Mouse (Mus musculus) heart, embryonic 14.5 days (tissue): ENCODE results near the gene Faap24. TPM values are rescaled to one million over a fixed set of nuclear protein-coding genes. Genes with fewer than 3 reads are reported as not detected.

Source experiments
- ATAC-seq: fragments of 200-750 bp; cut with Nextera tagmentation; 2 replicates; pipeline ENCODE4 v1.8.0; 2017; ENCODE audit warnings: low read depth, moderate TSS enrichment; ENCODE audit not compliant: insufficient number of reproducible peaks, insufficient read depth, low FRiP score
- H3K27ac ChIP-seq, 2 experiments: fragments of 200-500 bp in 1 of 2; fragments of 300-500 bp in 1 of 2; sonication (generic) in 1 of 2; replicated peaks in 1 of 2; 2 replicates each; pipeline ENCODE4 v1.5.1; 2012 to 2014; ENCODE audit warnings: low read depth in 2 of 2, low read length in 2 of 2, control low read depth in 1 of 2, mild to moderate bottlenecking in 1 of 2, mixed read lengths in 1 of 2; ENCODE audit not compliant: control insufficient read depth in 1 of 2, insufficient read depth in 1 of 2
- H3K27me3 ChIP-seq: fragments of 300-500 bp; sonication (generic); 2 replicates; pipeline ENCODE4 v1.6.1; 2014; ENCODE audit warnings: mild to moderate bottlenecking, low read length, control low read depth; ENCODE audit not compliant: control insufficient read depth, insufficient read depth
- H3K36me3 ChIP-seq: fragments of 300-500 bp; sonication (generic); 2 replicates; pipeline ENCODE4 v1.6.1; 2014; ENCODE audit warnings: mild to moderate bottlenecking, control low read depth, low read length, mixed read lengths; ENCODE audit not compliant: control insufficient read depth, insufficient read depth
- H3K4me1 ChIP-seq, 2 experiments: fragments of 200-500 bp in 1 of 2; fragments of 300-500 bp in 1 of 2; sonication (generic) in 1 of 2; 2 replicates each; pipeline ENCODE4 v1.6.1; 2012 to 2014; ENCODE audit warnings: low read length in 2 of 2, control low read depth in 1 of 2, mixed read lengths in 1 of 2; ENCODE audit not compliant: control insufficient read depth in 2 of 2, insufficient read depth in 2 of 2
- H3K4me2 ChIP-seq: fragments of 300-500 bp; sonication (generic); 2 replicates; pipeline ENCODE4 v1.6.1; 2014; ENCODE audit warnings: mild to moderate bottlenecking, low read length
- H3K4me3 ChIP-seq, 2 experiments: fragments of 200-500 bp in 1 of 2; fragments of 300-500 bp in 1 of 2; sonication (generic) in 1 of 2; 2 replicates each; pipeline ENCODE4 v1.5.1; 2012 to 2014; ENCODE audit warnings: low read length in 2 of 2, mild to moderate bottlenecking in 2 of 2, control low read depth in 1 of 2, low read depth in 1 of 2, moderate library complexity in 1 of 2; ENCODE audit not compliant: control insufficient read depth in 1 of 2, insufficient read depth in 1 of 2
- H3K9ac ChIP-seq: fragments of 300-500 bp; sonication (generic); 2 replicates; pipeline ENCODE4 v1.6.1; 2014; ENCODE audit warnings: mild to moderate bottlenecking, low read length
- H3K9me3 ChIP-seq: fragments of 300-500 bp; sonication (generic); 2 replicates; pipeline ENCODE4 v1.6.1; 2016; ENCODE audit warnings: low read length, control low read depth; ENCODE audit not compliant: control insufficient read depth
- WGBS: fragments of 180-500 bp; shearing (Covaris S2); extraction: QIAGEN DNeasy Blood & Tissue Kit; methylation state at CpG from one replicate; pipeline ENCODE4 v1.1.7; 2014; 5-methylcytosine and 5-hydroxymethylcytosine counted together
- polyA plus RNA-seq: library from polyadenylated mRNA; unstranded; fragments of >200 nt; fragmentation: Nextera tagmentation; extraction: Ambion mirVana; gene quantifications from 2 replicates; pipeline ENCODE4 v1.2.1, GENCODE M21; 2014

The Faap24 gene
- polyA plus RNA-seq, 1 experiment from 2014 or later = 10.1 TPM

DNA sequence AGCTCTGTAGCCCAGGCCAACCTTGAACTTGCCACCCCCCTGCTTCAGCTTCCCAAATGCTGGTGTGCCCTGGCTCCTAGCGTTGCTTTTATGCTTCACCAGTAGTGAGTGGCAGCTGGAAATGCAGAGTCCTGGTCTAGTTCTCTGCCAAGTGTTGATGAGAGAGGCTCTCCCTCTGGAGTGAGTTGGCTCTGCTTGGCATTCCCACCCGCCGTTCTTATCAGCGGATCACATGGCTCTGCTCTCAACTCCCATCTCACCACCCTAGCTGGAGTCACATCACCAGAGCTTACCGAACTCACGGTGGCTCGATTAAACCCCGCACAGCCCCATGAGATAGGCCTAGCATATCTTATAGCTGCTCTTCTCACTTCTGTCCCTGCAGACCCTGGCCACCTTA, 16.3 kb downstream of the Faap24 start:
- Histone ChIP-seq H3K4me3 (no peak overlapping the region), H3K4me2 (no peak overlapping the region), H3K36me3 (no peaks in the 10 kb centered on the region), H3K4me1 (peaks cover 13 to 16% of the 10 kb centered on the region in 2 experiments), H3K9me3 (no peaks in the 10 kb centered on the region), H3K9ac (no peak overlapping the region), H3K27ac (peak overlapping the region; percentile 34 to 62; a peak in 3 of 4 replicates), H3K27me3 (no peaks in the 10 kb centered on the region)
- 16% methylated on average over 8 of the region's 8 CpGs for WGBS
- peak; percentile 61 for ATAC-seq

DNA sequence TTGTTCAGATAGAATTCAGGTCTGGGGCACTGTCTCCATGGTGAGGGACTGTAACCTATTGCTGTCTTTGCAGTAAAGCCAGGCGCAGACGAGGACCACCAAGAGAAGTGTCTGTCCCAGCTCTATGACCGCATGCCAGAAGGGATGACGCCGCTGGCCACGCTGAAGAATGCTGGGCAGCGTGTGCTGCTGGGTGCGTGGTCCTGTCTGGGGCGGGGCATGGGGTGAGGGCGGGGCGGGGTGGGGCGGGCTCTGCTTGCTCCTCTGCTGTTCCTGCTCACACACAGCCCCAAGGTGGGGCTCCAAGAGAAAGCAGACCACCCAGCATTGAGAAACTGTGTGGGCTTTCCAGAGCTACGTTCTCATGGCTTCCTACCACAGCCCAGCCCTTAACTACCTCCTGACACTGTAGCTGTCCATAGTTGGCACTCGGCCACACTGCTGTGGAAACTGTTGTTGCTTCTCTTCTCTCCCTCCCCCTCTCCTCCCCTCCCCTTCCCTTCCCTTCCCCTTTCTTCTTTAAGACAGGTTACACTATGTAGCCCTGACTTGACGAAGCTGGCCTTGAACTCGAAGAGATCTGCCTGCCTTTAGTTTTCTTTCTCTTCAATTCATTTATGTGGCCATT, 17.0 kb downstream of the Faap24 start:
- Histone ChIP-seq H3K27ac (0 out of 4 replicates have a peak overlapping the region, but pooled peaks of 1 of the 2 experiments have one; percentile 34), H3K4me1 (peaks cover 13 to 16% of the 10 kb centered on the region in 2 experiments), H3K27me3 (no peaks in the 10 kb centered on the region), H3K4me2 (peak overlapping the region; percentile 50), H3K36me3 (no peaks in the 10 kb centered on the region), H3K4me3 (no peak overlapping the region), H3K9ac (no peak overlapping the region), H3K9me3 (no peaks in the 10 kb centered on the region)
- WGBS = 20% methylated on average over 16 of the region's 16 CpGs
- ATAC-seq = no peak

DNA sequence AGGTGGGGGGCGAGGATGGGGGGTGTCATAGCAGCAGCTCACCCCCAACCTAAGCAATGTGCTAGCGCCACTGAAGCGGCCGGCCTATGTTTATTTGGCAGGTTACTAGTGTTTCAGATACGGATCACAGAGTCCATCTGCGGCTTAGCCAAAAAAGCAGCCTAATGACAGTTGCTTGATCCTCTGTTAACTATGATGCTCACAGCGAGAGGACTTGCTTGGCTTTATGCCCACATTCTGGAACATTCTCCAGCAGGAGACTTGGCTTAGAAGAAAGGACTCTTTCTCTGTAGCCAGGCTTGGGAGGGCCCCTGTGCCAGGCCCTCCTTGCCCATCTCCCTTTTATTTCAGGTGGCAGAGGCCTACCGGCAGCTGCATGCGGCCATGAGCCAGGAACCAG, 20.0 kb downstream of the Faap24 start:
- Histone ChIP-seq H3K27ac (no peak overlapping the region), H3K4me2 (no peak overlapping the region), H3K4me1 (peaks cover 16 to 19% of the 10 kb centered on the region in 2 experiments), H3K27me3 (no peaks in the 10 kb centered on the region), H3K9ac (no peak overlapping the region), H3K9me3 (no peaks in the 10 kb centered on the region), H3K36me3 (no peaks in the 10 kb centered on the region), H3K4me3 (no peak overlapping the region)
- ATAC-seq = no peak
- 82% methylated on average over 9 of the region's 9 CpGs for WGBS

DNA sequence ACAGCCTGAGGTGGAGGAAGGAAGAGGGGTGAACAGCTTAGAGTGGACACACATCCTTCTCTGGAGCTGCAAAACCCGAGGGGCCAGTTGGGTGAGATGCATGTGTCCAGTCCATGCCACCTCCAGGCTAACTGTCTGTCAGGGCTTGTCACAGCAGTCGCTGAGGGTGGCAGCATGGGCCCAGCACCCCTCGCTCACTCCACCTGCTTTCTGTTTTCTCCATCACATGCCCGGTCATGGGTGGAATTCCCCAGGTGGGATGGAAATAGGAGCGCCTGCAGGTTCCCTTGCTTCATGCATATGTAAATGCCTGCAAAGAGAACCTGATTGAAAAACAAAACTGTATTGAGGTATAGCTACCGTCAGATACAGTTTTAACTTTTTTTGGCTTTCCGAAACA, 22.4 kb downstream of the Faap24 start:
- no peak for ATAC-seq
- no peak overlapping the region for H3K4me3 ChIP-seq
- 86% methylated on average over 7 of the region's 7 CpGs for WGBS
- H3K27ac ChIP-seq = no peak overlapping the region
- no peaks in the 10 kb centered on the region for H3K36me3 ChIP-seq
- H3K27me3 ChIP-seq = no peaks in the 10 kb centered on the region
- H3K9ac ChIP-seq = no peak overlapping the region
- H3K4me2 ChIP-seq = no peak overlapping the region
- H3K9me3 ChIP-seq = no peaks in the 10 kb centered on the region
- peaks cover 3 to 6% of the 10 kb centered on the region in 2 experiments; a peak in 3 of 4 replicates for H3K4me1 ChIP-seq

DNA sequence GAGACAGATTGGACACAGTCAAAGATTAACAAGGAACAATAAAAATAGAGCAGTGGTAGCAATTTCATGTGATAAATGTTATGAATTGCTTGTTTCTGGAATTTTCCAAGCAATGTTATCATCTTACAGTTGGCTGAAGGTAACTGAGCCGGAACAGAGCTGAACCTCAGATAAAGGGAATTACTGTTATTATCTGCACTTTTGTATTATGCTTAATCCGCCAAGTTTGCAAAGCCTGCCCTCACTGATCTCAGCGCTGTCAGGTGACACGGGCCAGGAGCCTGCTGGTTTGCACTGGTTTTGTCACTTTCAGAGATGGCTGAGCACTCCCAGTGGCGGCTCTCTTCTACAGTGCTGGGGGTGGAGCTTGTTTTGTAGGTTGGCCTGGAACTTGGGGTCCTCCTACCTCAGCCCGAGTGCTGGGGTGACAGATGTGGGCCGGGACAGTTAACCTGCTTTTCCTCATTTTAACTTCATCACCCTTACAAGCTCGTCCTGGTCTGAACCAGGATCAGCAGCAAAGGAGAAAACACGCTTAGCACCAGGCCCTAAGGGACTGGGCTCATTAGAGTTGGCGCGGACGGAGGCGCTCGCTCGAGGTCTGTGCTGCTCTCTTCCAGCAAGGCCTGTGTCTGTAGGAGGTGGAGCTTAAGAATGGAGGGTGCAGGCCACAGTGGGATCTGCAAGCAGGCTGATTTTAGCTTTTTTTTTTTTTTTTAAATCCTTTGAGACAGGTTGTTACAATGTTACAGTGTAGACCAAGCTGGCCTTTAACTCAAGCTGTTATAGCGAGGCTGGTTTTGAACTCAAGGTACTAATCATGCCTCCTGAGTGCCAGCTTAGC, 23.3 kb downstream of the Faap24 start:
- H3K4me2 ChIP-seq = peak overlapping the region; percentile 11; the same call in 1 of the 2 replicates
- H3K27ac ChIP-seq = peak overlapping the region in 1 of 2 experiments; percentile 28; a peak in 1 of 4 replicates
- WGBS = 54% methylated on average over 16 of the region's 16 CpGs
- H3K4me3 ChIP-seq = no peak overlapping the region
- H3K4me1 ChIP-seq = peaks cover 3% of the 10 kb centered on the region in 2 experiments; a peak in 2 of 4 replicates
- H3K9me3 ChIP-seq = 0 out of 2 replicates have a peak, but pooled peaks cover 5% of the 10 kb centered on the region
- no peak overlapping the region; the same call in 1 of the 2 replicates for H3K9ac ChIP-seq
- H3K36me3 ChIP-seq = no peaks in the 10 kb centered on the region
- no peaks in the 10 kb centered on the region for H3K27me3 ChIP-seq
- ATAC-seq = peak; percentile 72

DNA sequence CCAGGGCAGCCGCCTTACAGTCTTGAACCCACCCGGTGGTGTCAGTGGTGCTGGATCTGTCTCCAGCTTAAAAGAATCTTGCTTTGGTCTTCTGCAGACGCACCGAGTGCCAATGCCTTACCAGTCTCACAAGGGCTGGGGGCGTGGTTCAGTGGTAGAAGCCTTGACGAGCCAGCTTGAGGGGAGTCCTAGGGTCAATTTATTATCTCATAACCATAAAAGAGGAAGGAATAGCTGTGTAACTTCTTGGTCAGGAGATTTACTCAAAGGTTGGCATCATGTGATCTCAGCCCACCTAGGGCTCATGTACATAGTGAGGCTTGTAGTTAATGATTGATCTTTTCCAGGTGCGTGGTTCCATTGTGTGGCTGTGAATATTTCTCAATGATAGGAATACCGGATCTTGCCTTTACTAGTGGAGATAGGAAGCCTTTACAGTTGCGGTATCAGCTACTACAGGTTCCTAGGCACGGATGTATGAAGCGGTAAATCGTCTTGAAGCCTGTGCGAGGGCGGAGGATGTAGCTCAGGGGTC, 24.1 kb downstream of the Faap24 start:
- WGBS = 80% methylated on average over 14 of the region's 14 CpGs
- Histone ChIP-seq H3K27ac (no peak overlapping the region), H3K9ac (no peak overlapping the region; the same call in 1 of the 2 replicates), H3K9me3 (peaks cover 7% of the 10 kb centered on the region; the same call in 1 of the 2 replicates), H3K27me3 (no peaks in the 10 kb centered on the region), H3K4me3 (no peak overlapping the region), H3K4me2 (no peak overlapping the region), H3K4me1 (peaks cover 3% of the 10 kb centered on the region in 2 experiments; a peak in 2 of 4 replicates), H3K36me3 (no peaks in the 10 kb centered on the region)
- no peak for ATAC-seq

DNA sequence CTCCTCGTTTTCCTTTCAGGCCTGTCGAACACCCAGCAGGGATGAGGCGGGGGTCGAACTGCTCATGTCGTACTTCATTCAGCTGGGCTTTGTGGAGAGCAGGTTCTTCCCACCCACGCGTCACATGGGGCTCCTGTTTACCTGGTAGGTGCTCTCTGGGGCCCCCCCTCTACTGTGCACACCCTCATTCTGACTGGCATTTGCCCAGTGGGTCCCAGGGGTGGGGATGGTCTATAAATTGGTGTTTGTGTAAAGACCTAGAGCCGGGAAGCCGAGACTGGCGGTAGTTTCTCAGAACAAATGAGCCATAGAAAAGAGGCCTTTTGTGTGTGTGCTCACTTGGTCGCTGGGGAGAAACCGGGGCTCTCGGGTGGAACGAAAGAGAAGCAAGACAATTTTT, 25.5 kb downstream of the Faap24 start:
- WGBS = 85% methylated on average over 14 of the region's 14 CpGs
- peaks cover 3% of the 10 kb centered on the region in 2 experiments; a peak in 2 of 4 replicates for H3K4me1 ChIP-seq
- H3K4me2 ChIP-seq = no peak overlapping the region
- no peak for ATAC-seq
- H3K27ac ChIP-seq = no peak overlapping the region
- H3K36me3 ChIP-seq = no peaks in the 10 kb centered on the region
- peaks cover 7% of the 10 kb centered on the region; the same call in 1 of the 2 replicates for H3K9me3 ChIP-seq
- H3K4me3 ChIP-seq = no peak overlapping the region
- H3K9ac ChIP-seq = no peak overlapping the region
- no peaks in the 10 kb centered on the region for H3K27me3 ChIP-seq
